Mouse (Mus musculus) brain, embryonic 18.5 days (tissue): ENCODE data around the gene AU041133.
"Not testable (repeated sequence)": the region's sequence is repeated elsewhere in the genome, so short reads cannot be mapped to it uniquely, and the experiment has no call there.

ENCODE experiments used
- DNase-seq: peaks from one replicate; pipeline ENCODE4 v3.0.0-alpha.2; 2012; ENCODE audit warnings: low read depth, low spot score

AU041133 gene

GRCm38 (mm10) chr10:82127850-82128401 lies at the start of gene AU041133:
Gene AU041133, plus strand, starts transcription at chr10:82128013.
- DNase-seq, result peak; percentile 86

- DNase-seq, result peak; percentile 77
These were observed 44.8 kb upstream of the AU041133 start, which contains the start of gene BC024063 for GRCm38 (mm10) chr10:82082728-82083621. Gene BC024063, plus strand, starts transcription at chr10:82083353.

- DNase-seq, result not testable (repeated sequence)
These were observed 44.2 kb upstream of the AU041133 start for GRCm38 (mm10) chr10:82083622-82083971.

- DNase-seq, result no peak
These were observed 10.6 kb upstream of the AU041133 start for GRCm38 (mm10) chr10:82117206-82117605.

GRCm38 (mm10) chr10:82145282-82145681 lies 17.5 kb downstream of the AU041133 start:
- DNase-seq, result no peak

- DNase-seq, result no peak
These were observed 19.8 kb downstream of the AU041133 start for GRCm38 (mm10) chr10:82147571-82147970.

- no peak for DNase-seq
These were observed 40.0 kb downstream of the AU041133 start for GRCm38 (mm10) chr10:82167777-82168176.

GRCm38 (mm10) chr10:82169776-82170175 lies 42.0 kb downstream of the AU041133 start:
- DNase-seq, result no peak

- DNase-seq, result peak; percentile 8
These were observed 43.0 kb downstream of the AU041133 start for GRCm38 (mm10) chr10:82170808-82171207.

- peak; percentile 92 for DNase-seq
These were observed 50.6 kb downstream of the AU041133 start for GRCm38 (mm10) chr10:82178257-82179064.
